Mouse (Mus musculus): ENCODE results near the gene Mup20. TPM values are rescaled to one million over a fixed set of nuclear protein-coding genes. Genes with fewer than 3 reads are reported as not detected.
"Not testable (repeated sequence)": the region's sequence is repeated elsewhere in the genome, so short reads cannot be mapped to it uniquely, and the experiment has no call there.

Gene Mup20
- polyA plus RNA-seq, 1 experiment from 2014 or later = not detected

DNA sequence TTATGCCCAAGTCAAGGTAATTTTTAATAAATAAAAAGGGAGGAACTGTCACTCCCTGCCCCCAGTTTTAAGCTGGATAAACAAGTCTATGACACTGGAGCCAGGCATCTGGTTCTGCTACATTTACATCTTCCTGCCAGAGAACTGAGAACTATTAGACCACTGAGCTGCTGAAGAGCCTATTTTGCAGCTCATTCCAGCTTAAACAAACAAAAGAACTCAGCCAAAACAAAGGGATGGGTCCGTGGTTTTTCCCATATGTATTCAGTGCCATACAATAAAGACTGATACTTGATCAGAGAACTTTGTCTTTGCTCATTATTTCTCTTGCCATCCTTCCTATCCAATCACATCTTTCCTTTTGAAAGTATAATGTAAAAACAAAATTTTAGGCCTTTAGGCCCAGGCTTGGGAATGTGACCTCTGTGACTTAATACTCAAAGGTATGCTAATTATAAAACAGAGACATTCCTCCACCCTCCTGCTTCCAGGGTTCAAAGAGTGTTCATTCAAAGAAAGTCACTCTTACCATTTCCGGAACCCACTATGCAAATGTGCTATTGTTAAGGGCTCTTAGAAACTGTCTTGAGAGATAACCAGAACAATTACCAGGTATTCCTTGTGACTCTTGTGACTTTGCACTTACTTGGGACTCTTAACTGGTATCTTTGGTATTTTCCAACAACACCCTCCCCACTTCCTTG, 29.6 kb downstream of the Mup20 start:
- ATAC-seq (ENCODE audit: insufficient read depth) (no peak), DNase-seq (no peak)
- H3K4me3 ChIP-seq (ENCODE audit: low read depth, low read length) = no peak overlapping the region
- 58% methylated on average over 2 of the region's 2 CpGs for WGBS
- H3K27ac ChIP-seq (ENCODE audit: low read depth) = no peak overlapping the region
- H3K4me1 ChIP-seq (ENCODE audit: insufficient read depth) = no peaks in the 10 kb centered on the region
- H3K27me3 ChIP-seq (ENCODE audit: insufficient read depth, low read length) = no peaks in the 10 kb centered on the region
- H3K4me2 ChIP-seq = no peak overlapping the region
- no peak for TF ChIP-seq CTCF (IDR thresholded peaks at IDR 0.05; ENCODE audit: low read depth)
- no peaks in the 10 kb centered on the region for H3K36me3 ChIP-seq (ENCODE audit: insufficient read depth)
- no peaks in the 10 kb centered on the region for H3K9me3 ChIP-seq (ENCODE audit: low read depth, low read length)
- H3K9ac ChIP-seq = no peak overlapping the region

GRCm38 (mm10) chr4:62023646-62024045, 30.3 kb downstream of the Mup20 start:
- no peak for ATAC-seq (ENCODE audit: insufficient read depth)
- WGBS = 90% methylated on average over 4 of the region's 4 CpGs
- Histone ChIP-seq H3K4me3 (ENCODE audit: low read depth, low read length) (no peak overlapping the region), H3K27ac (ENCODE audit: low read depth) (no peak overlapping the region), H3K36me3 (ENCODE audit: insufficient read depth) (no peaks in the 10 kb centered on the region), H3K4me1 (ENCODE audit: insufficient read depth) (no peaks in the 10 kb centered on the region), H3K9ac (no peak overlapping the region), H3K27me3 (ENCODE audit: insufficient read depth, low read length) (no peaks in the 10 kb centered on the region), H3K4me2 (no peak overlapping the region), H3K9me3 (ENCODE audit: low read depth, low read length) (no peaks in the 10 kb centered on the region)
- DNase-seq = no peak
- TF ChIP-seq CTCF (IDR thresholded peaks at IDR 0.05; ENCODE audit: low read depth) = no peak

DNA sequence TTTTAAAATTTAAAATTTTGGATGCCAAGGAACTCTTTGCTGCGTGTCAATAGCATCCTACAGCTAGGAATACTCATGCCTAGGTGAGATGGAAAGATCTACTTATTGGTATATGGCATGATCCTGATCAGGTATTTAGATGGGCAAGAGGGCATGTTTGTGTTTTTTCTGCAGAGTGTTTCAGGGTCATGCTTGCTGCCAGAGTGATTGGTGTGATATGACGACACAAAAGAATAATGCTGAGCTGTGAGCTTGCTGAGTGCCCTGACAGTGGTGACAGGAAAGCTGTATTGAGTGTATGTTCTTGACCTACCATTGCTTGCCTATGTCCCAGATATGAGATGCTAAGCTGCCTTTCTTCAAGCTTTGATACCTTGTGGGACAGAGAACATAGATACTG, 30.8 kb downstream of the Mup20 start:
- no peak for DNase-seq
- Histone ChIP-seq H3K27ac (ENCODE audit: low read depth) (no peak overlapping the region), H3K27me3 (ENCODE audit: insufficient read depth, low read length) (no peaks in the 10 kb centered on the region), H3K9me3 (ENCODE audit: low read depth, low read length) (no peaks in the 10 kb centered on the region), H3K9ac (no peak overlapping the region), H3K4me1 (ENCODE audit: insufficient read depth) (no peaks in the 10 kb centered on the region), H3K36me3 (ENCODE audit: insufficient read depth) (no peaks in the 10 kb centered on the region), H3K4me2 (no peak overlapping the region), H3K4me3 (ENCODE audit: low read depth, low read length) (no peak overlapping the region)
- ATAC-seq (ENCODE audit: insufficient read depth) = no peak
- TF ChIP-seq CTCF (IDR thresholded peaks at IDR 0.05; ENCODE audit: low read depth) = no peak
- WGBS = 74% methylated on average over 2 of the region's 2 CpGs

- not testable (repeated sequence) for H3K27ac ChIP-seq (ENCODE audit: low read depth); H3K9me3 ChIP-seq (ENCODE audit: low read depth, low read length); H3K4me2 ChIP-seq; H3K27me3 ChIP-seq (ENCODE audit: insufficient read depth, low read length); H3K4me3 ChIP-seq (ENCODE audit: low read depth, low read length); H3K9ac ChIP-seq; H3K4me1 ChIP-seq (ENCODE audit: insufficient read depth); DNase-seq; ATAC-seq (ENCODE audit: insufficient read depth); H3K36me3 ChIP-seq (ENCODE audit: insufficient read depth)
These were observed 33.4 kb downstream of the Mup20 start for GRCm38 (mm10) chr4:62020511-62020910.

Other genes starting within 250 kb of the Mup20 start
- gene Mup5, start 218.9 kb downstream of the Mup20 start, polyA plus RNA-seq (2014; fragmentation: Nextera tagmentation; extraction: Ambion mirVana) = not detected in 2 replicates
- not detected in 2 replicates for gene Mup3, start 33.2 kb upstream of the Mup20 start, polyA plus RNA-seq (2014; fragmentation: Nextera tagmentation; extraction: Ambion mirVana)
- gene Mup21, start 96.7 kb upstream of the Mup20 start, polyA plus RNA-seq (2014; fragmentation: Nextera tagmentation; extraction: Ambion mirVana) = not detected in 2 replicates
- 12.7 and 13.3 TPM in 2 replicates for gene Zfp37, start 176.9 kb upstream of the Mup20 start, polyA plus RNA-seq (2014; fragmentation: Nextera tagmentation; extraction: Ambion mirVana)
- 13.6 and 14.7 TPM in 2 replicates for gene Slc31a2, start 208.4 kb upstream of the Mup20 start, polyA plus RNA-seq (2014; fragmentation: Nextera tagmentation; extraction: Ambion mirVana)